Mouse (Mus musculus): ENCODE measurements at regions not wholly inside any gene's neighbourhood (a gene's known extent, or its start where the extent isn't known, plus 50 kb on each side); places are given as distances from the start of the nearest gene placed in this dataset.

DNA sequence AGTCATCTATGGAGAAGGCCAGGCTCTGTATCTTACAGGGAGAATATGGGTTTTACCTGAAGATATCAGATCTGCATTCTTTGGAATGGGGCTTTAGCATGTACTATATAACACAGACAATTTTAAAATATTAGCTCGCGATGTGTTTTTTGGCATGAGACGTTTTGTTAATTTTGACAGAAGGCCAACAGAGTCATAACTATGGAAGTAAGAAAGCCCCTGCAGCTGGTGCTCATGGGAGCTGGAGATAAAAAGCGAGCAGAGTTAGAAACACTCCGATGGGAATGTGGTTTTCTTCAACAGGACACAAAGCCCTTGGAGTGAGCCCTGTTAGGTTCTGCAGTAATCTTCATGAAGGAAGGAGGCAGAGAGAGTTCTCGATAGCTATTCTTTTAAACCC is 176.6 kb downstream of the Rps12 start:
- no peak for DNase-seq (ENCODE audit: low spot score)

DNA sequence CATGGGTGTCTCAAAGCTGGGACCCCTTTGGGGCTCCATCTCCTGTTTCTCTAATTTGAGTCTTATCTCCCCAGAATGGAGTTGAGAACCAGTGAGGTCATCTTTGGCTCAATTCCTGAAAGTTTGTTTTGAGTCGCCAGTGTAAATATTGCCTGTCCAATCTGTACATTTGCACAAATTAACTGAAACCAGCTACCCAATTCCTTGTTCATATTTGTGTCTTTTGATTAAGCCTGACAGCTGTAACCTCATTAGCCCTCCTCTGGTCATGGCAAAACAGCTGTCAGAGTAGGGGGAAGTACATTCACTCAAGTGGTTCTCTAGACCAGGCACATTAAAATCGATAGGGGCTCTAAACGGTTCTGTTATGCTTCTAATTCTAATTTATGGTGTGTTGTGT is 177.0 kb downstream of the Rps12 start:
- no peak for DNase-seq (ENCODE audit: low spot score)

DNA sequence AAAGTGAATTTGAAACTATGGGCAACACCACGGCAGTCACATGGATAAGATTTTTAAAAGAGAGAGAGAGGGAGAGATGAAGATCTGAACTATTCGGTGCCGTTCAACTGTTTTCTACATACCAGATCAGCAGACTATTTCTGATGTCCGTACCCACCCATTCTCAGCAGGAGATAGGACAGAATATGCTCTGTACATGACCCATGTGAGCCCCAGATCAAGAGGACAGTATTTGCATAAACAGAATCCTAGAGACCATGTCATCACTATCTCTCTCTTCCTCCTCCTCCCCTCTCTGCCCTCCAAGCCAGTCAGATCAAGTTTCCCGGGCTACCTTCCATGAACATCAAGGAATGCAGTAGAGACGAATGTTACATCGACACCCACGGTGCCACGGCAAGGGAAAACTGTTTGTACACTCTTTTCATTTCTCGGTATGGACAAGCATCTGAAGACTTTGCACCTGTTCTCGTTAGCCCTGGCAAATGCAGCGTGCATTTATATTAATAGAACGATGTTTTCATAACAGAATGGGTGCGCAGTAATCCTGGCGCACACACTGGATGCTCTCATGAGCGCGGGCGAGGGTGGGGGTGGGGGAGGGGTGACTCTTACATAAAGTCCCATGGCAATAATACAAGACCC is 177.7 kb downstream of the Rps12 start:
- no peak for DNase-seq (ENCODE audit: low spot score)

DNA sequence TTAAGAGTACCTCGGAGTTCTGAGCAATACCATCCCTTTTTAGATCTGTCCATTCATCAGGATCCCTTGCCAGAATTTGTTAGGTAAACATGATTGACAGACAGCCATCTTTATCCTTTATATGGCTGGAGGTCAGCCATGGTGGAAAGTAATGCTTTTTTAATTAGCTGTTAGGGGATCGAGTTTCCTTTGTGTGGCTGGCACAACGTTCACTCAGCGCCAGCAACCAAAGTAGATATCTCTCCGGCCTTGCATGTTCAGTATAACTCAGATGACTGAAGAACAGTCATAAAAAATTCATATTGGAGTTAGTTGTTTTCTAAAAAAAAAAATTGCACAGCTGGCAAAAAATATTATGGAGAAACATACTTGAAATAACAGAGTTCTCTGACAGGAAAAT is 186.4 kb downstream of the Rps12 start:
- DNase-seq (ENCODE audit: low spot score) = no peak

DNA sequence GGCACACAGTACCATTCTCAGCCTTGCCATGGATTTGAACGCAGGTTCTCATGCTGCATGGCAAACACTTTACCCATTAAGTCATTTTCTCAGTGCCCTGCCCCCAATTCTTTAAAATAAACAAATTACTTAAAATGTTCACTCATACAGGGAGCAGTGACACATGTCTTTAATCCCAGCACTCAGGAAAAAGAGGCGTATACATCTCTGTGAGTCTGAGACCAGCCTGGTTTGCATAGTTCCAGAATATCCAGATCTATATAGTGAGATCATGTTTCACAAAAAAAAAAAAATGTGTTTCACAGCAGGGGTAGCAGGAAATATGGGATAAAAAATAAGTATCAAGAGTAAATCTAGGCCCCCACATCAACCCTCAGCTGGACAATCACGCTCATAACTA is 191.5 kb downstream of the Rps12 start:
- DNase-seq (ENCODE audit: low spot score) = no peak

DNA sequence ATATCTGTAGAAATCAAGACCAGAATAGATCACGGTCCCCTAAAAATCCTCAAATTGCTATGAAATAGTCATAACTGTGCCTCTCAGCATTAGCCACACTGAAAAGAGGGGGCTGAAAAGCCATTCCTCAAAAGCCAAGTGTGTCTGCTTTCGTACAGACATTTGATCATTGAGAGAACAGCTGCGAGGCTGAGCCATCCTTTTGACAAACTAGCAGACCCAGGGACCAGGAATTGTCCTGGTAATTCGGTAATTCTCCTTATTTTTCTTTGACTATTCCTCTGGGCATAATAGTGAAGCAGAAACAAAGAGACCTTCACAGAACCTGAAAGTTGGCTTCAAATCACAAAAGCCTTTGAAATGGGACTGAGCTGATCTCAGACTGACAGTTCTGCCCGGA is 206.8 kb downstream of the Rps12 start:
- no peak for DNase-seq (ENCODE audit: low spot score)

DNA sequence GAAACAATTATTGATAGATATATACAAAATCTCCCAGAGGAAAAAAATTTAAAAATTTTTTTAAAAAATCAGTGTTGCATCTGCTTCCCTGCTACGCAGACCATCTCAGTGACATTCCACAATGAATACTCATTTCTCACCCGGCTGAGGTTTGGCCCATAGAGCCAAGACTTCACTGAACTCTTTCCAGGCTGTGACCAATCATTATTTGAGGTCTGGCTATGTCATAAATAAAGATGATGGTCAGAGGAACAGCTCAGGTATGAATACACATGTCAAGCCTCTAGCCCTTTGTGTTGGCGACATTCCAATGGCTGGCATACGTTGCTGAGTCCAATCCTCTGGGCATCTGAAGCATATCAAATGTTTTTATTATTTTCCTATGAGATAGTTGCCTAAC is 216.1 kb downstream of the Rps12 start:
- no peak for DNase-seq (ENCODE audit: low spot score)

DNA sequence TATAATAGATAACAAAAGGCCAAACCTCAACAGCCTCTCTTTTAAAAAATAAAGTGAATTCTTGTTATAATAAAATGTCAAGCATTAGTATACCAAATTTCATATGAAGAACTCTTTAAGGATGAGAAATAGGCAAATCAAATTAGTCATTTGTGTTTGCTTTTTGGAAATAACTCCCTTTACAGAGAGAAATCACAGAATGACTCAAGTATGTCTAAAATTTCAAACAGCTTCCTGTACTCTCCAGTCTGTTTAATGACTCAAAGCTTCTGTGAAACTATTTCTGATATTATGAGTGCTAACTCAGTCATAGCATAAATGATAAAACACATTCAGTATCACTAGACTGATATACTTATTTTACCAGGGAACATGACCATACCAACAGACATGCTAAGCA is 217.7 kb downstream of the Rps12 start:
- DNase-seq (ENCODE audit: low spot score) = no peak

DNA sequence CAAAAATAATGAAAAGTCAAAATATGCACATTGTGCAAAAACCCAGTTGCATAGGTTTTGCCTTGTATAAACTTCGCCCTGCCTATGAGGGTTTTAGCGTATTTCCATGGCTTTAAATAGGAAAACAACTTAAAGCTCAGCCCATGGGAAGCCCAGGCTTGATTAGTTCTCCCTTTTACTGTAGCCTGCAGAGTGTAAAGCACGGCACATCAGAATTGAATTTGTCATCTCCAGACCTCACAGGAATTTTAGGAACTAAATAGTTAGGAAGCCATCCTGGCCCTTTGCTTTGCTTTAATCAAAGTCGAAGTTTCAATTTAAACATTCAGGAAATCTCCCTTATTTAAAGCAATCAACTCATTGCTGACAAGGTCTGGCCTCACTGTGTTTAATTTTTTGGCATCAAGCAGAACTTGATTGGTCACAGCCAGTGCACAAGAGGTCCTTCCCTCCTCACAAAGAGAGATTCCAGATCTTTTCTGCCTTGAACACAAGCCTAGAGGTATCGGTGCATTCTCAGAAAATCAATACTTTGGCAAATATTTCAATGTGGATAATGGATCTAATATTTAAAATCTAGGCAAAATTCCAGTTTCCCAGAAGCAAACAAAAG is 211.8 kb upstream of the Eya4 start:
- DNase-seq (ENCODE audit: low spot score) = no peak

DNA sequence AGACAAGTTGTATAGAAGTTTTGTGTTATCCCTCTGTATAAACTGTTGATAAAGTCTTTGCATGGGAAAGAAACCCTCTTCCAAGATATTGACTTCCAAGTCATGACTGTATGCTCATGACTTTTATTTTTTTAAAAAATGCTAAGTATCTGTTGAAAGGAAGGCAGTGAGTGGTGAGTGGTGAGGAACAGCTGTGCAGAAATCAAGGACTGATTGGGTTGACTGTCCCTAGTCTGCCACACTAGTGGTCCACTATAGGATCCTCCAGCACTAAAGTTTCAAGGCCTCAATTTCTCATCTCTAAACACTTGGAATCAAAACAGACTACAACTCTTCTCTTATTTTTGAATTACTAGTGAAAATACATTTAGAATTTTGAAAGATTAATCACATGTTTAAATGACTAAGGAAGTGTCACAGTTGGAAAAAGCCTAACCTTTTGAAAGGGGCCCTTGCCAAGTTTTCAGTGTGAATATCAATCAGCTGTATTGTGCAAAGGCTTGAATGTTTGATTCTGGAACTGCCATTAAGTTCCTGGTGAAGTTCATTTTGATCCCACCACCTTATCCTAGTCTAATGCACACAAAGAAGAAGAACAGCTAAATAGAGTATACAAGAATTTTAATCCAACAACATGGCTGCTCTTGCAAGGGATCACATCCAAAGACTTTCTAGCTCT is 209.5 kb upstream of the Eya4 start:
- DNase-seq (ENCODE audit: low spot score) = no peak

DNA sequence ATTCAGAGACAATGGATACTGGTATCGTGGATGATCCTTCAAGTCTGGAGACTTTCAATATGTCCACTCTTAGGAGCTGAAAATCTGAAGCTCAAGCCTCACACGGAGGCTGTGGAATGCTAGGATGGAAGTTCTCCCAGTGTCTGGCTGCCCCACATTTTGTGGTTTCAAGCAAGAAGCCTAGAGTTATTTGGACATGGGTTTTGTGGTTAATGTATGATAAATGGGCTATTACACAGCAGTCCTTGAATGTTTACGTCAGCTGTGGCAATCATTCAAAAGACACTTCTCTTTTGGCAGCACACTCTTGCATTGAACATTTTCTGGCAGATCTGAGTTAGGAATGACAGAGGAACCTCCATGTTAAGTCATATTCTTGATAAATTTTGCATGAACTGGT is 207.2 kb upstream of the Eya4 start:
- no peak for DNase-seq (ENCODE audit: low spot score)

DNA sequence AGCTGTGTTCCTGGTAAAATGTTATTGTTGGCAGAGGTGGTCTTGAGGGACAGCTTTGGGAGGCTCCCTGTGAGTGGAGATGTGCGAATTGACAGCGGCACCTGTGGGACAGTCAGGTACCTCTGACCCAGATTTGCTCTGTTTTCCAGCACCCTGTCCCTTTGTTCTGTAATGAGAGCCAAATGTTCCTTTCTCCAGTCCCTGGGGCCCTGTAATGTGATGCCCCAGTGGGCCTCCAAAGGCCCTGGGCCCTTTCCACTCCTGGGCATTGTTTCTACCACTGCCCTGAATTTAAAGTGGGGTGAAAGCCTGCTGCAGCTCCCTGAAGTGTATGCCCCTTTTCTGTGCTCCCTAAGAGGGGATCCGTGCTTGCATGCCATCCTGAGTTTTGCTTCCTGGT is 198.6 kb upstream of the Eya4 start:
- DNase-seq (ENCODE audit: low spot score) = no peak

DNA sequence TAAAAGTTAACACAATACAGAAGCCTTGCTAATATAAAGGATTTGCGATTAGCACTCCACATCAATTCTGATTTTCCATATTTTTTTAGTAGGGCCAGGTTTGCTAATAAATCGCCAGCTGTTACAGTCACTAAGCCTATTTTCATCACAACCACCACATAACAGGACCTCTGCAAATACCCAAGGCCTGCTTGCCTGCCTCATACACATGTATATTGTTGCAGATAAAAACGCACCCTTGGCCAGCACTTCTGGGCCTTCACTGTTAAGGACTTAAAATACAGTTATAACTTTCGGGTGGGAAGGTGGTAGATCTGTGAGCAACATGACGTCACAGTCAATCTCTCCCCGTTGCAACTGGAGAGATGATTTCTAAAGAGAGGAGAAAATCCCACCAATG is 197.7 kb upstream of the Eya4 start:
- no peak for DNase-seq (ENCODE audit: low spot score)

DNA sequence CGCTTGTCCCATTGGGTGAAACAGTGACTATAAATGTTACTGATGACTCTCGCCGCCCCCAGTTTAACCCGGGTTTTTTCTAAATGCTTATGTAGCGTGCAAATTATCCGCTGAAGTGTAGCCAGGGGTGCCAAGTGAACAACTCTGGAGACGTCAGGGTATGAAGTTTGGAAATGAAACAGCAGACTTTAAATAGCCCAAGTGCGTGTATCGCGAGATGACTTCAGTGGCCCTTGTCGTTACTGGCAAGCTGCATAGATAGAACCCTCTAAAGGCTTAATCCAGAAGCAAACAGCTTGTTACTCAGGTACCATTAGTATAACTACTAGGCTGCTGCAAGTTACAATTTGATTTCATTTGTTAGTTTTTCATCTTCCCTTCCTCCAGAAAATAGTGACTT is 192.1 kb upstream of the Eya4 start:
- DNase-seq (ENCODE audit: low spot score) = no peak

DNA sequence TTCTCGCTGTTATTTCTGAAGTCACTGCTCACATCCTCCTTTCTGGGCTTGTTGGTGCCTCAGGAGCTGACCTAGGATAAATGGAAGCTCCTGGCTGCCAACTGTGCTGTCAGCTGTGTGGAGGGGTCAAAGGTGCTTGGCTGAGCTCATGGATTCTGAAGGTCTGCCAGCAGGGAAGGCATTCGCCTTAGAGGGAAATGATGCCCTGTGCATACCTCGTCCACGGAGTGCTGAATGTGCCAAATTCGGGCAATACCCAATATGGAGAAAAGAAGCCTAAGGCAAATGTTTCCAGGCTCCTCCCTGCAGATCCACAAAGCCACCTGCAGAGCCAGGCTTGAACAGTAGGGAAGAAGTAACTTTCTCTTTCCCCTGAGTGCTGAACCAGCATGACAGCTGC is 191.3 kb upstream of the Eya4 start:
- DNase-seq (ENCODE audit: low spot score) = no peak

DNA sequence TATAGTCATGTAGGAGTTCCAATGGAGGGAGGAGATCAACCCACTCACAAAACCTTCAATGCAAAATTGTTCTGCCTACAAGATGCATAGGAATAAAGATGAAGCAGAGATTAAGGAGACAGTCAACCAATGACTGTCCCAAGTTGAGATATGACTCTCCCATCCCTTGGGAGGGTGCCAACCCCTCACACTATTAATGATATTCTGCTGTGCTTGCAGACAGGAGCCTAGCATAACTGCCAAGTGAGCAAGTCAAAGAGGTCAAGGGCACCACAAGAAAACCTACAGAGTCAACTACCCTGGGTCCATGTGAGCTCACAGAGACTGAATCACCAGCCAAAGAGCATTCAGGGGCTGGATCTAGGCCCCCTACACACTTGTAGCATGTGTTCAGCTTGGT is 184.1 kb upstream of the Eya4 start:
- no peak for DNase-seq (ENCODE audit: low spot score)

DNA sequence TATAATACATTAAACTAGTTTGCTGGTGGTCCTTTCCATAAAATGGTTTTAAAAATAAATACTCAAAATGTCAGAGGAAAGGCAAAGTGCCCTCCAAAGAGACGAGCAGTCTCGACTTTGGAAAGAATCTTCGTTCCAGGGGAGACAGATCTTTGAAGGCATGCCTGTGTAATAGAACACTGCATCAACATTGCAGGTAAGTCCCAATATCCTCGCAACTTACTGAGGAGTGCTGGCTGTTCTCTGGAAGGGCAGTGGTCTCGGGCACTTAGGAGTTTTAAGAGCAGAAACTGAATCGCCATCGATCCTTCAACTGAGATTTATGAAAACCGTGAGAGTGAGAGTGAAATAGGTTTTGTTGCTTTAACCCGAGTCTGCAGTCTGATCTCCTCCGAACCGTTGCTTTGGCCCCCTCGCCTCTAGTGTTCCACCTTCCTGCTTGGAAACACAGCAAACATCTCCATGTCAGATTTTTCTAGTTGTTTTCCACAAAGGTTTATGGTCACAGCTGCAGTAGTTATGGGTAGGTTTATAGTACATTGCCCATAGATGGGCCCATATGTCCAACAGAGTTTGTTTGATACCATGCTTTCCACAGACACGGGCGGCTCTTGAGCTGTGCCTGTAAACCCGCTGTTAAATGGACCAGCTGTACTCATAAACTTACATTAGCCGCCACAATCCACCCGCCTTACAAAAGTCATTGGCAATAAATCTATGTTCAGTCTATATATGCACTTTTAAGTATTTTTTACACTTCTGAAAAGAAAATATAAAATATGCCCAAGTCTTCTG is 181.6 kb upstream of the Eya4 start:
- DNase-seq (ENCODE audit: low spot score) = no peak

DNA sequence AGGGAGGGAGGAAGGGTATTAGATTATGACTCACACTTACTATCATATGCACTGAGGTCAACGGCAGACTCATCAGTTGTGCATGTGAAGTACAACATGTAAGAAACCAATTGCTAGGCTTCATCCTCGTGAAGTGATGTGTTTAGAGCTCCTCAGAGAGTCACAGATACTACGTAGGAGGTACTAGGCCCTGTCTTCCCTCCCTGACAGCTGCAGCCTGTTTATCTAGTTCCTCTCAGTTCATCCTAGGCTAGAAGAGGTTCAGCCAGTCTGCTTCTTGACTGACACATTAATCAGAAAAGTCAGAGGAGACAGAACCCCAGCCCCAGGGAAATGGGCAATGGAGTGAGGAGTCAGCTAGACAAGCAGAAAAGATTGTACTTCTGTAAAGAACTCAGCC is 180.1 kb upstream of the Eya4 start:
- no peak for DNase-seq (ENCODE audit: low spot score)

DNA sequence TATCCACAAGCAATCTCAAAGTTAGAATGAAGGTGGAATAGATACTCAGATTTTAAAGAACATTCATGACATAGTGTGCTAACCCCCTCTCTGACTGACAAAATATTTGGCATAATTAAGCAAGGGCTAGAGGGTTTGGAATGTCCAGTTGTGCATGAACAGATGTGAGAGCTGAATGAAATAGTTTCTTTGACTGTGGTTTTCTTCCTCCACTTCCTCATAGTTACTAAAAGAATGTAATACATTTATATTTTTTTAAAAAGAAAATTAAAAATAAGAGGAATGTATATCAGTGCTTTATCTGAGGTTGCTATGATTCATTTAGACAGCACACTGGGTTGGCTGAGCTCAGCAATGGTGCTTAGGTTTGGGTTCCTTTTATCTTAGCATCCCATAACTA is 176.2 kb upstream of the Eya4 start:
- DNase-seq (ENCODE audit: low spot score) = no peak

DNA sequence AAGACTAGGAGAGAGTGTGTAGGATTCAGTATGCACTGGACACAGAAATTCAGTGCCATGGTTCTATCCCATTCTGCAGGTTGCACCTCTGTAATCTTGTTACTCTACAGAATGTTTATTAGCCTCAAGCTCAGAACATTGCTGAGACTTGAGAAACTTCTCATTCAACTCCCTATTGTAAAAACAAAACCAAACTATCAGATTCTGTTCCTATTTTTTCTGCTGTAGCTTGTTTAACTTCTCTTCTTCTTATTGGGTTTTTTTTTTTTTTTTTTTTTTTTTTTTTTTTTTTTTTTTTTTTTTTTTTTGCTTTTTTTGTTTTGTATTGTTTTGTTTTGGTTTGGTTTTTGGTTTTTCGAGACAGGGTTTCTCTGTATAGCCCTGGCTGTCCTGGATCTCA is 172.1 kb upstream of the Eya4 start:
- DNase-seq (ENCODE audit: low spot score) = no peak

DNA sequence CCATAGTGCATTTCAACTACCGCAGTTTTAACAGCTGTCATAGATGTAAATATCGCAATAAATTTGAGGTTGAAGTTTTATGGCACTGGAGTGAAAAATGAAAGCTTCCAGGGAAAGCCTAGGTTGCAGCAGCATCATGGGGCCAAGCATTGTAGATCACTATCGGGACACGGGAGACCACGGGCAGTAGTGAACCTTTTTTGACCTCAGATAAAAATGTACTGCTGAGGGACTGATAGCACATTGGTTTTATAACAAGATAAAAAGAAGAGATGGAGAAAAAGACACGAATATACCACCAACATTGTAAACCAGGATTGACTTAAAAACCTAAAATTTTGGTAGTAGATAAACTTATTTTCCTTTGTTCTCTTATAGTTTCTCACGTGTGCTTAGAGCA is 143.1 kb upstream of the Eya4 start:
- DNase-seq (ENCODE audit: low spot score) = no peak

DNA sequence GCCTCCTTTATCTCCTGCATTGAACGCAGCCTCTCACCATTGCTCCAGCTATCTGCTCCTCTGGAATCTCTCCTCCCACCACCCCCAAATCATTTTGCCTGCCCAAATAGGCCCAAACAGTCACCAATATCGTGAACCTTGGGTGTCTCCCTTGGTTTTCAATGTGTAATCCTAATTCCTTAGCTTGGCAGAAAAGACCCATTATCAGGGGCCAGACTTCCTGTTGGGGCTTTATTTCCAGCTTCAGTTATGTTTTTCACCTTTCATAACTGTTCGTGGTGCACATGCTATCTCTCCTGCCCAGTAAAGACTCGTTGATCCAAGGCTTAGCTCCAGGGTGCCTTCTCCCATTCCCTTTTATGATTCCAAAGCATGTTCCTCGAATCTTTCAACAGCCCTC is 142.4 kb upstream of the Eya4 start:
- no peak for DNase-seq (ENCODE audit: low spot score)

DNA sequence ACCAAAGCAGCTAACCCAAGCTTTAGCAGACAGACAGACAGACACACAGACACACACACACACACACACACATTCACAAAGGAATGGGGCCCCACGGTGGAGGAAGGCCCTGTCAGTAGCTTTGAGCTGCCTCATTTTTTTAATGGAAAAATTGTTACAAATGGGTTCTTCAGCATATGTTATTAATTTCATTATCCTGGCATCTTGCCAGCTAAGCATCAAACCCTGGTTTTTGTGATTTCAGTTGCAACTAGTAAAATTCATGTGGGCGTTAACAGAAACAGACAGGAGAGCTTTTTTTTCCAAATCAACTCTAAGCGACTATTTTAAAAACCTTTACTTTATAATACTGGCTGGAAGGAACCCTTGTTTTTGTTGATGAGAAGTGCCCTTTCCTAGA is 138.4 kb upstream of the Eya4 start:
- DNase-seq (ENCODE audit: low spot score) = no peak
